Mouse (Mus musculus) liver, postnatal 0 days (tissue): Measurements from ENCODE around the gene Rgs12.

Source experiments
- CTCF ChIP-seq: sonication (generic); IDR thresholded peaks from 2 replicates; pipeline ENCODE4 v1.5.1; 2016; ENCODE audit warnings: antibody characterized with exemption, low read depth
- EP300 ChIP-seq: IDR thresholded peaks from 2 replicates; pipeline ENCODE4 v1.6.1; 2016; ENCODE audit warnings: antibody characterized with exemption, low read depth, mild to moderate bottlenecking

- TF ChIP-seq EP300 (no peak), CTCF (no peak)
Observed at GRCm38 (mm10) chr5:34998754-34999153, 49.5 kb downstream of the Rgs12 start.
